Mouse (Mus musculus): ENCODE data around the gene Pdap1. TPM values are rescaled to one million over a fixed set of nuclear protein-coding genes. Genes with fewer than 3 reads are reported as not detected.
"Not testable (repeated sequence)": the region's sequence is repeated elsewhere in the genome, so short reads cannot be mapped to it uniquely, and the experiment has no call there.

Pdap1 gene
- total RNA-seq (2021) = 10 to 100 TPM; 67.6 to 67.7 TPM

GRCm38 (mm10) chr5:145139571-145140519, at the start of gene Pdap1, which contains the start of gene Bud31:
Gene Pdap1, minus strand, starts transcription at chr5:145140238.
Gene Bud31, plus strand, starts transcription at chr5:145140362.
- peak; percentile 96 for DNase-seq

- no peak for DNase-seq
Measured at GRCm38 (mm10) chr5:145189416-145189815, 49.4 kb upstream of the Pdap1 start.

GRCm38 (mm10) chr5:145185244-145185643, 45.2 kb upstream of the Pdap1 start:
- DNase-seq = no peak

GRCm38 (mm10) chr5:145178461-145178980, 38.5 kb upstream of the Pdap1 start:
- no peak for DNase-seq

GRCm38 (mm10) chr5:145167306-145167661, 27.2 kb upstream of the Pdap1 start:
- DNase-seq = no peak

GRCm38 (mm10) chr5:145166536-145167305, 26.7 kb upstream of the Pdap1 start, which contains the start of the genes Ptcd1 and Cpsf4:
Gene Ptcd1, minus strand, starts transcription at chr5:145167108.
Gene Cpsf4, plus strand, starts transcription at chr5:145167213.
- DNase-seq = peak; percentile 99

- no peak for DNase-seq
Measured at GRCm38 (mm10) chr5:145165184-145165583, 25.1 kb upstream of the Pdap1 start.

- DNase-seq = no peak
Measured at GRCm38 (mm10) chr5:145164710-145165109, 24.7 kb upstream of the Pdap1 start.

GRCm38 (mm10) chr5:145161361-145161760, 21.3 kb upstream of the Pdap1 start:
- DNase-seq = no peak

GRCm38 (mm10) chr5:145152690-145153089, 12.7 kb upstream of the Pdap1 start:
- DNase-seq = no peak

- DNase-seq = no peak
Measured at GRCm38 (mm10) chr5:145149294-145149693, 9.3 kb upstream of the Pdap1 start.

GRCm38 (mm10) chr5:145147748-145148147, 7.7 kb upstream of the Pdap1 start:
- no peak for DNase-seq

- peak; percentile 36 for DNase-seq
Measured at GRCm38 (mm10) chr5:145140611-145141010, 573 bp upstream of the Pdap1 start.

- no peak for DNase-seq
Measured at GRCm38 (mm10) chr5:145138836-145139235, 1.2 kb downstream of the Pdap1 start.

GRCm38 (mm10) chr5:145133275-145133674, 6.8 kb downstream of the Pdap1 start:
- not testable (repeated sequence) for DNase-seq

- DNase-seq = no peak
Measured at GRCm38 (mm10) chr5:145130995-145131394, 9.0 kb downstream of the Pdap1 start.

- DNase-seq = peak; percentile 38
Measured at GRCm38 (mm10) chr5:145130191-145130590, 9.8 kb downstream of the Pdap1 start.

- DNase-seq = not testable (repeated sequence)
Measured at GRCm38 (mm10) chr5:145129773-145130172, 10.3 kb downstream of the Pdap1 start.

GRCm38 (mm10) chr5:145129124-145129523, 10.9 kb downstream of the Pdap1 start:
- peak; percentile 55 for DNase-seq

GRCm38 (mm10) chr5:145126580-145126979, 13.5 kb downstream of the Pdap1 start:
- DNase-seq = no peak

- no peak for DNase-seq
Measured at GRCm38 (mm10) chr5:145123396-145123795, 16.6 kb downstream of the Pdap1 start.

GRCm38 (mm10) chr5:145120921-145121320, 19.1 kb downstream of the Pdap1 start:
- peak; percentile 46 for DNase-seq

- peak; percentile 24 for DNase-seq
Measured at GRCm38 (mm10) chr5:145119385-145119784, 20.7 kb downstream of the Pdap1 start.

Measured in heart, postnatal 4 days (tissue).